Mouse (Mus musculus) bone marrow macrophage, adult 2 months (primary cell): ENCODE data around the gene Utp11.

Source experiments
- CTCF ChIP-seq: IDR thresholded peaks from 2 replicates; pipeline ENCODE4 v1.5.1; 2012; ENCODE audit warnings: low read depth, mild to moderate bottlenecking, low read length, moderate library complexity
- POLR2A ChIP-seq: IDR thresholded peaks from 2 replicates; pipeline ENCODE4 v1.6.1; 2012; ENCODE audit warnings: mild to moderate bottlenecking, low read depth, low read length, borderline replicate concordance

DNA sequence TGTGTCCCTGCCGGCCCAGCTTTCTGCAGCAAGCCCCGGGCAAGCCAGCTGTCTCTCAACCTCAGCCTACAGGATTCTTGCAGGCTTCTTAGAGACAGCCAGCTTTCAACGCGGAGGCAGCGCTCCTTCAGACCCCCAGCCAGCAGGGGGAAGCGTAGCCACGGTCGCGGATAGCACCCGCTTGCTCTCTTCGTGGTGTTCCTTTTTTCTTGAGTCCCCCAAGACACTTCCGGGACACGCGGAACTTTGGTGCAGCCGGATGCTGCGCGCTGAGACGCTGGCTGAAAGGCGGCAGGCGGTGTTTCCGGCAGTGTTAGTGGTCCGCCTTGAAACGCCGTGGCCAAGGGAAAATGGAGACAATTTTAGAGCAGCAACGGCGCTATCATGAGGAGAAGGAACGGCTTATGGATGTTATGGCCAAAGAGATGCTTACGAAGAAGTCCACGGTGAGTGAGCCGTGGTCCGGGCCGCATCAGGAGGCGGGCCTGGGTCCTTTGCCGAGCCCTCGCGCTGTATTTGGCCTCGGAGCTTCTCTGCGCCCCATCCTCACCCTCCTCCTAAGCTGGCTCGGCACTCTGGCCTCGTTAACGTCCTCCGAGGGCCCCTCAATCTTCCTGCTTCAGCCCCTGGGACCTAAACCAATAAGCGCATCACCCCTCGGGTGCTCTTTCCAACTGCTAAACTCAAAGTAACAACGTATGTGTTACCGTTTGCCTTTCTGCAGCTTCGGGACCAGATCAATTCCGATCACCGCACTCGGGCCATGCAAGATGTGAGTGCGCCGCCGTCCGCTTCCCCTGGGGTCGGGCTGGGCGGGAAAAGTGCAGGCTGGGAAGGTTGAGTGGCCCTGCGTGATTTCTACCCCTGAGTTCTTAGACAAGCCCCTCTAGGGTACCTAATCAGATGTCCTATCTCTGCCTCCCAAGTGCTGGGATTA, 21.4 kb upstream of the Utp11 start, which contains the start of gene Sf3a3:
- TF ChIP-seq CTCF (peak; percentile 44), POLR2A (no peak)
